Mouse (Mus musculus) heart, adult 2 months (tissue): ENCODE results near the gene Lgi2. TPM values are rescaled to one million over a fixed set of nuclear protein-coding genes. Genes with fewer than 3 reads are reported as not detected.

Source experiments
- DNase-seq, 2 experiments: peaks; one replicate each; pipeline ENCODE4 v3.0.0; 2021
- H3K27ac ChIP-seq: fragments of 200-600 bp; 2 replicates; pipeline ENCODE4 v1.8.1; 2022
- H3K27me3 ChIP-seq: fragments of 200-500 bp; 2 replicates; pipeline ENCODE4 v1.6.1; 2012; ENCODE audit warnings: mild to moderate bottlenecking, low read length, inconsistent platforms, mixed read lengths; ENCODE audit not compliant: control insufficient read depth, insufficient read depth
- H3K36me3 ChIP-seq: fragments of 200-500 bp; 2 replicates; pipeline ENCODE4 v1.6.1; 2012; ENCODE audit warnings: low read length, inconsistent platforms; ENCODE audit not compliant: control insufficient read depth, insufficient read depth
- H3K4me1 ChIP-seq: fragments of 200-500 bp; 2 replicates; pipeline ENCODE4 v1.6.1; 2011; ENCODE audit warnings: low read length; ENCODE audit not compliant: control insufficient read depth, insufficient read depth
- H3K4me3 ChIP-seq: fragments of 200-600 bp; 2 replicates; pipeline ENCODE4 v1.8.1; 2022
- H3K79me2 ChIP-seq: fragments of 200-500 bp; replicated peaks from 2 replicates; pipeline ENCODE4 v1.6.1; 2012; ENCODE audit warnings: mild to moderate bottlenecking, inconsistent platforms, low read length, moderate library complexity, mixed read lengths; ENCODE audit not compliant: control insufficient read depth, insufficient read depth
- H3K9ac ChIP-seq: fragments of 200-500 bp; 2 replicates; pipeline ENCODE4 v1.6.1; 2012; ENCODE audit warnings: low read depth, mild to moderate bottlenecking, control low read depth, inconsistent platforms, low read length, mixed read lengths
- CTCF ChIP-seq: fragments of 200-600 bp; IDR thresholded peaks from 2 replicates; pipeline ENCODE4 v1.8.1; 2022; ENCODE audit warnings: antibody characterized with exemption, mild to moderate bottlenecking, moderate library complexity
- EP300 ChIP-seq: fragments of 200-500 bp; IDR thresholded peaks from 2 replicates; pipeline ENCODE4 v1.6.1; 2011; ENCODE audit warnings: low read depth, low read length, control low read depth; ENCODE audit not compliant: insufficient read depth
- POLR2A ChIP-seq: fragments of 200-500 bp; IDR thresholded peaks from 2 replicates; pipeline ENCODE4 v1.6.1; 2011; ENCODE audit warnings: mild to moderate bottlenecking, low read depth, low read length, control low read depth; ENCODE audit not compliant: insufficient read depth
- WGBS: fragments of 180-500 bp; shearing (Covaris S2); methylation state at CpG from one replicate; pipeline ENCODE4 v1.1.7; 2018; 5-methylcytosine and 5-hydroxymethylcytosine counted together
- intact Hi-C: fragments of 180-260 bp; cut with DNase I; formaldehyde crosslinking; loops from one replicate; pipeline ENCODE4 v1.15.1; 2025
- polyA plus RNA-seq: library from polyadenylated mRNA; depleted of rRNA; stranded (reverse); fragments of >200 nt; gene quantifications from 2 replicates; pipeline ENCODE4 v1.2.3, GENCODE M21; 2012
- total RNA-seq, 2 experiments: library from RNA; stranded (reverse); gene quantifications; 2 replicates each; pipeline ENCODE4 v1.2.3; 2021

The Lgi2 gene
- total and polyA plus RNA-seq, 3 experiments = 0.32 to 0.88 (median 0.39) TPM

GRCm38 (mm10) chr5:52534798-52535590 lies 31.3 kb downstream of the Lgi2 start:
- H3K4me3 ChIP-seq = no peak overlapping the region
- H3K36me3 ChIP-seq = no peaks in the 10 kb centered on the region
- intact Hi-C loops = no loop called here
- 35% methylated on average over 14 of the region's 14 CpGs for WGBS
- no peaks in the 10 kb centered on the region for H3K4me1 ChIP-seq
- H3K79me2 ChIP-seq = no peaks in the 10 kb centered on the region
- no peak overlapping the region for H3K9ac ChIP-seq
- no peaks in the 10 kb centered on the region; the same call in 1 of the 2 replicates for H3K27me3 ChIP-seq
- no peak overlapping the region for H3K27ac ChIP-seq
- TF ChIP-seq EP300 = no peak
- no peak for TF ChIP-seq POLR2A
- TF ChIP-seq CTCF = no peak
- no peak for DNase-seq

DNA sequence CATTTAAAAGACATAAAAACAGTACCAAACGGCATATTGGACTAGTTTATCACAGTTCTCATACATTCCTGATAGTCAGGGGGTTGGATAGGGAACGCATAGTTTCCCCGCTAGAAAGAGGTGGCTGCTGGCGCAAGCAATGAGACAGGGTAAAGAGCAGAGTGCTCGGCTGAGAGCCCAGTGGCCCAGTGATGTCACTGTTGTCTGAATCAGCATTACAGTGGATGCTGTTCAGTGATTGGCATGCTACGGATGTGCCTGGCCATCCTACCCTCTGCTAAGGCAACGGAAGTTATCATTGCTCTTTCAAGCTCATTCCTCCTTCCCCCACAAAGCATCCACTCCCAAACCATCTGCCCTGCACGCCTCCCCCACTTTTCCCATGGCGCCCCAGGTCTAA lies 32.6 kb downstream of the Lgi2 start:
- WGBS = 64% methylated on average over 9 of the region's 9 CpGs
- no peak for DNase-seq
- no peaks in the 10 kb centered on the region; the same call in 1 of the 2 replicates for H3K27me3 ChIP-seq
- intact Hi-C loops = no loop called here
- no peaks in the 10 kb centered on the region for H3K36me3 ChIP-seq
- H3K9ac ChIP-seq = no peak overlapping the region
- H3K79me2 ChIP-seq = no peaks in the 10 kb centered on the region
- H3K27ac ChIP-seq = no peak overlapping the region
- no peak overlapping the region for H3K4me3 ChIP-seq
- H3K4me1 ChIP-seq = no peaks in the 10 kb centered on the region
- TF ChIP-seq POLR2A (no peak), CTCF (no peak), EP300 (no peak)

DNA sequence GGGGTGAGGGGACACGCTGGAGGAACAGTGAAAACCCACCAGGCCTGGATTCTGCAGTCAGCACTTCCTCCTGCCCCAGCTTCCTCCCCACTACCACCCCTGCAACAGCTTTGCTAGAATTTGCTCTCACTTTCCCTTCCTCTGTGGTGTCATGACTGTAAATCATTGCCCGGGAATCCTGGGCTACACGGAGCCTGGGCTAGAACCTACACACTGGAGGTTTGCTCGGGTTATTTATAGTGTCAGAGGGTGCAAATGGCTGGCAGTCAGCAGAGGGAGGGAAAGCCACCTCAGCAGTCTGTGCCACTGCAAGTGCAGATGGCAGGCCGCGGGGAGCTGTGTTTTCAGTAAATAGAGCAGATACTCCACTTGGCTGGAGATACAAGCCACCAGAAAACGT lies 37.7 kb downstream of the Lgi2 start:
- TF ChIP-seq CTCF (no peak), POLR2A (no peak), EP300 (no peak)
- intact Hi-C loops = no loop called here
- Histone ChIP-seq H3K79me2 (no peaks in the 10 kb centered on the region), H3K27ac (no peak overlapping the region), H3K27me3 (no peaks in the 10 kb centered on the region), H3K9ac (no peak overlapping the region), H3K4me1 (no peaks in the 10 kb centered on the region), H3K4me3 (no peak overlapping the region), H3K36me3 (no peaks in the 10 kb centered on the region)
- WGBS = 36% methylated on average over 7 of the region's 7 CpGs
- DNase-seq = no peak

DNA sequence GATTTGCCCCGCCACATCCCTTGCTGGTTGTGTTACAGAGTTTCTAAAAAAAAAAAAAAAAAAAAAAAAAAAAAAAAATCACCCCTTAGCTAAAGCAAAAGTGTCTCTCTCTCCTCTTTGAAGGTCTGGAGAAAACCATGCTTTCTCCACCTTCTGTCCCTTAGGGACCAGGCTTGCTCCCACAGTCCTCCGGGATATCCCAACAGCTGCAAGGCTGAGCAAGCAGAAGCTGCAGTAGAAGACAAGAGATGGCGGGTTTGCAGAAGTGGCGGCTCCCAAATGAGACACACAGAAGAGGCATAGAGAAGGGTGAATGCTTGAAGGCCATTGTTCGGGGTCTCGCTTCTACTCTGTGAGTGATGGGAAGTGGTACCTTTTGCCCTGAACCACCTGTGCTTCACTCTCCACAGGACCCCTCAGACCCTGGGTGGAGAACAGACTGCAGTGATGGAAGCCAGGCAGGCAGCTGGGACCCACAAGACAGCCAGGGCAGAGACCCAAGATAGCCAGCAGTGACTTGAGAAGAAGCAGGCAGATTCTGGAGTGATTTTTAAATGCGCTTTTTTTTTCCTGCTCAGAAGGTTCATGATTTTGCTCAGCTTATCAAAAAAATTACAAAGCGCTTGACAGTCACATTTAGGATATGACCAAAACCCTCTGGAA lies 39.8 kb downstream of the Lgi2 start:
- Histone ChIP-seq H3K27me3 (no peaks in the 10 kb centered on the region), H3K27ac (no peak overlapping the region), H3K79me2 (no peaks in the 10 kb centered on the region), H3K4me3 (no peak overlapping the region), H3K9ac (no peak overlapping the region), H3K4me1 (no peaks in the 10 kb centered on the region), H3K36me3 (no peaks in the 10 kb centered on the region)
- peak in 1 of 2 experiments; percentile 23 for DNase-seq
- WGBS = 81% methylated on average over 8 of the region's 8 CpGs
- intact Hi-C loops = no loop called here
- TF ChIP-seq EP300 = no peak
- no peak for TF ChIP-seq CTCF
- TF ChIP-seq POLR2A = no peak

DNA sequence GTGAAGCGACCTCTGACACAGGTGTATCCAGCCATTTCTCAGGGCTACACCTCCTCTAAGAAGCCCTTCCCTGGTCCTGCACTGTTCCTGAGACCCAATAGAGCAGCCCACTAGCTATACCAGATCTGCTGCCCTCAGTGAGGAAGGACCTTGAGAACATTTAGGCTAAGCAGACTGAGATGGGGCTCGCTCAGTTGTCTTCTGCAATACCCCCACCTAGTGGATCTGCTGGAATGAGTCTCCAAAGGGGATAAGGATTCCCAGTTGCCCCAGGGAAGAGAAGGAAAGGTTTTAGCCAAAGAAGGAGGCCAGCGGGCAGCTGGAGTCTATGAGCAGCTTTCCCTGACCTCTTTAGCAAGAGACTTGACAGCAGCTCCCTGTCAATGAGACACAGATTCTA lies 42.1 kb downstream of the Lgi2 start:
- intact Hi-C loops = loop anchor here (5.0 kb wide), 3 partner anchors 252 to 407 kb away; no protein-coding TSS in a partner anchor
- 50% methylated on average over 3 of the region's 3 CpGs for WGBS
- TF ChIP-seq EP300 (no peak), CTCF (peak; percentile 73)
- no peaks in the 10 kb centered on the region for H3K27me3 ChIP-seq
- H3K4me1 ChIP-seq = no peaks in the 10 kb centered on the region
- H3K9ac ChIP-seq = no peak overlapping the region
- no peak overlapping the region for H3K27ac ChIP-seq
- peak; percentile 30 to 37 for DNase-seq
- H3K36me3 ChIP-seq = no peaks in the 10 kb centered on the region
- no peak overlapping the region for H3K4me3 ChIP-seq
- no peaks in the 10 kb centered on the region for H3K79me2 ChIP-seq

DNA sequence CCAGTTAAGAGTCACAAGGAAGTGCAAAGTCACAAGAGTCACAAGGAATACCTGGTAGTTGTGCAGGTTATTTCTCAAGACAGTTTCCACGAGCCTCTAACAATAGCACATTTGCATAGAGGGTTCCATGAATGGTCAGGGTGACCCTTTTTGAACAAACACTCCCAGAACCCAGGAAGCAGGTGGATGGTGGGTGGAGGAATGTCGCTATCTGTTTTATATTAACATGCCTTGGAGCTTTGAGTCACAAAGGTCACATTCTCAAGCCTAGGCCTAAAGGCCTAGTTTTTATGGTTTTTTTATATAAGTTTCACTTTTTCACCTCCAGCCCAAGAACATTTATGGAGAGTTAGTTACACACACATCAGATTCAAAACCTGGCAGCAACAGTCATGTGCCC lies 46.3 kb downstream of the Lgi2 start:
- no peak overlapping the region for H3K9ac ChIP-seq
- intact Hi-C loops = loop anchor here (5.0 to 10.0 kb wide), 6 partner anchors 115 to 403 kb away; no protein-coding TSS in a partner anchor
- H3K36me3 ChIP-seq = no peaks in the 10 kb centered on the region
- no peaks in the 10 kb centered on the region; the same call in 1 of the 2 replicates for H3K4me1 ChIP-seq
- no peak overlapping the region for H3K27ac ChIP-seq
- TF ChIP-seq POLR2A = no peak
- TF ChIP-seq EP300 = no peak
- TF ChIP-seq CTCF = no peak
- H3K4me3 ChIP-seq = no peak overlapping the region
- H3K79me2 ChIP-seq = no peaks in the 10 kb centered on the region
- H3K27me3 ChIP-seq = no peaks in the 10 kb centered on the region
- DNase-seq = no peak
- WGBS = 82% methylated on average over 2 of the region's 2 CpGs
